ENCODE assay signal across 16 mouse cellular contexts in the genomic region with DNA sequence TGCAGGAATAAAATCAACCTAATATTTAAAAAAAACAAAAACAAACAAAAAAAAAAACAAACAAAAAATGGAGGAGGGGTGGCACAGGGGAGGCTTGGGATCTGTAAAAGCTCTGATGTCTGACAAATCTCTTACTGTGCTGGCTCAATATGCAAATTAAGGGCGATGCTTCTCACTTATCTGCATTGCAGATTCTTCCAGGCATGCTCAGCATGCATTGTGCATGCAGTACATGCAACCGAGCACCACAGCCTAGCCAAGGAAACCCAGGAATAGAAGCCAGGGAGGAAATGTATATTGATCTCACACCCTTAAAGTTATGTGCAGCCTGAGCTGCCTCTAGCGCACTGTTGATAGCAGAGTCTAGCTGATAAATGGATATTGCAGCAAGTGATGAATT. TPM values are rescaled to one million over a fixed set of nuclear protein-coding genes. Genes with fewer than 3 reads are reported as not detected.
DNase-seq lines count a peak whose midpoint lies in the region; ATAC-seq lines count a peak whose summit lies in the region.
"Had no signal": no experiment of that assay in that cellular context is flagged by ENCODE, and none has a peak within 500 bp of the region (broad histone marks: within the 10 kb centered on the region; RNA-seq: fewer than 3 reads in every experiment).

No protein-coding gene starts in this region.

- no peaks in the 10 kb centered on the region for H3K27me3 ChIP-seq in lung, embryonic 15.5 days
- H3K27me3 ChIP-seq in limb, embryonic 13.5 days = no peaks in the 10 kb centered on the region

- H3K9ac ChIP-seq in lung, embryonic 15.5 days = no peak overlapping the region
- no peak overlapping the region for H3K9ac ChIP-seq in limb, embryonic 13.5 days

- H3K36me3 ChIP-seq in lung, embryonic 15.5 days = no peaks in the 10 kb centered on the region
- no peaks in the 10 kb centered on the region for H3K36me3 ChIP-seq in limb, embryonic 13.5 days

- no peak overlapping the region for H3K4me3 ChIP-seq in lung, embryonic 15.5 days
- no peak overlapping the region for H3K4me3 ChIP-seq in limb, embryonic 13.5 days

- no peak for DNase-seq in frontal cortex, postnatal 10 days (ENCODE audit: low spot score in 2 of 2)
- no peak for DNase-seq in lung, postnatal 10 days
- peak; percentile 11 for DNase-seq in retina, postnatal 1 day
- DNase-seq in thymus, postnatal 36 days = no peak
- no peak for DNase-seq in gastrocnemius, adult 8-10 months (ENCODE audit: low spot score in 2 of 2)
- DNase-seq: adrenal gland, postnatal 10 days; B cell, adult 2 months; cerebellum, adult 18-20 months; gastrocnemius, postnatal 36 days; thymus, postnatal 14 days had no signal

- peak; percentile 60 for ATAC-seq in frontal cortex, adult (ENCODE audit: low TSS enrichment)
- peak; percentile 28; the same call in 1 of the 2 replicates for ATAC-seq in lung, embryonic 15.5 days (ENCODE audit: borderline replicate concordance, extremely low read depth, low FRiP score, low TSS enrichment)
- ATAC-seq in limb, embryonic 13.5 days (ENCODE audit: low FRiP score, low read depth) = no peak
- ATAC-seq: inflammation-experienced regulatory T-cells, adult 6 months had no signal

- peaks cover 19% of the 10 kb centered on the region for H3K4me1 ChIP-seq in lung, embryonic 15.5 days
- 0 out of 2 replicates have a peak, but pooled peaks cover 8% of the 10 kb centered on the region for H3K4me1 ChIP-seq in limb, embryonic 13.5 days

- no peaks in the 10 kb centered on the region for H3K9me3 ChIP-seq in lung, embryonic 15.5 days
- no peaks in the 10 kb centered on the region for H3K9me3 ChIP-seq in limb, embryonic 13.5 days

- H3K4me2 ChIP-seq in lung, embryonic 15.5 days = peak overlapping the region; percentile 36; the same call in 1 of the 2 replicates
- peak overlapping the region; percentile 57 for H3K4me2 ChIP-seq in limb, embryonic 13.5 days (replicated peaks)
- H3K4me2 ChIP-seq: liver, embryonic 11.5 days had no signal

- no peak overlapping the region for H3K27ac ChIP-seq in lung, embryonic 15.5 days
- H3K27ac ChIP-seq in limb, embryonic 13.5 days = no peak overlapping the region

- WGBS in lung, embryonic 15.5 days = 38% methylated on average over 3 of the region's 3 CpGs
- WGBS in limb, embryonic 13.5 days = 34% methylated on average over 3 of the region's 3 CpGs

RNA-seq across cellular contexts. Expression of a gene that starts 51.3 kb away (rescaled TPM):
- 0.08 and 0.11 TPM in 2 replicates for polyA plus RNA-seq in lung, embryonic 15.5 days (2015; fragmentation: Nextera tagmentation; extraction: Ambion mirVana)
- polyA plus RNA-seq in limb, embryonic 13.5 days (2015; fragmentation: Nextera tagmentation; extraction: Ambion mirVana) = 0.08 and 0.14 TPM in 2 replicates
- not detected for total RNA-seq in gastrocnemius, adult 8-10 months (2022)
- total RNA-seq: adrenal gland, postnatal 10 days; gastrocnemius, postnatal 36 days; megakaryocyte progenitor cell, adult 5-6 weeks had no signal
- polyA plus RNA-seq: inflammation-experienced regulatory T-cells, adult 6 months had no signal
